Mouse (Mus musculus) stomach, adult 2 months (tissue): Measurements from ENCODE around the gene Prpf3. TPM values are rescaled to one million over a fixed set of nuclear protein-coding genes. Genes with fewer than 3 reads are reported as not detected.

Experiments used
- polyA plus RNA-seq: library from polyadenylated mRNA; depleted of rRNA; stranded (reverse); fragments of >200 nt; gene quantifications from 2 replicates; pipeline ENCODE4 v1.2.3, GENCODE M21; 2012; rRNA removed

Prpf3 gene
- 3.7 and 4.7 TPM in 2 replicates for polyA plus RNA-seq

DNA sequence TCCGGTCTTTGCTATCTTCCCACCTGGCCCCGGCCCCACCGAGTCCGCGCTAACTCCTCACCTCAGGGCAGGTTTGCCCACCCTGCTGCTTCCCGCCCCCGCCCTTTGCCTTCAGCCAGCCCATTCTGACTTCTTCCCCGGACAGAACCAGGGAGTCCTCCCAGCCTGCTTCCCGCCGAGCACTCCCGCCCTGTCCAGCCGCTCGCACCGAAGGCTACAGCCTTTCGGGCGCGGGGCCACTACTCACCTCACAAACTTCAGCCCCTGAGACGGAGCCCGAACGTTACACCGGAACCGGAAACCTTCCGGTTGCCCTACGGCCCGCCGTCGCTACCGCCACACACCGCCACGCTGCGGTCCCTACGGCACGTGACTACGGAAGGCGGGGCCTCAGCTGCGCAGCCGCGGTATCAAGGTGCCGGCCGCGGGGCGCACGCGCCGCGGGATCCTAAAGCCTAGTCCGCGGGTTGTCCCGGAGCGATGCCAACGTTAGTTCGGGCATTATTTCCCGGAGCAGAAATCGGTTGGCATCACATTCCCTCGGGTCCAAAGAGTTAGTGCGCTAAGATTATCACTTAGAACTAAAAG, at the start of gene Prpf3:
Prpf3 (minus strand) TSS at position 384 of the 588 bp plus-strand sequence.

DNA sequence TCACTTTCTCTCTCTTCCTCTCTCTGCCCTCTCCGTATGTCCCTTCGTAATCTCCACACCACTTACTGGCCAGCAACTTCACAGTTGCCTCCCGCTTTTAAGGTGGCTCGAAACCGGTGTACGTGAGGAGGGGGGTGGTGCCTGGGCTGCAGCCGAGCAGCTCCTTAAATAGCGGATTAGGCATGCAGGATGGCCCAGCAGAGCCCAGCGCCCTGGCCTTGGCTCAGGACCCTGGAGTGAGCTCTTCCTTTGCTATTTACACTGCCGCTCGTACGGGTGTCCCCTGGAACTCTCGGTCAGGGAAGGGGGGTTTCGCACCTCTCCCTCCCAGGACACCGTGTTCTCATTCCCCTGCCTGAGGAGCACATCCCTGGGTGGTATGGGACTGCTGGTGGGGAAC, 48.9 kb upstream of the Prpf3 start, which contains the start of gene Car14:
Car14 (minus strand) TSS at position 124 of the 400 bp plus-strand sequence.

DNA sequence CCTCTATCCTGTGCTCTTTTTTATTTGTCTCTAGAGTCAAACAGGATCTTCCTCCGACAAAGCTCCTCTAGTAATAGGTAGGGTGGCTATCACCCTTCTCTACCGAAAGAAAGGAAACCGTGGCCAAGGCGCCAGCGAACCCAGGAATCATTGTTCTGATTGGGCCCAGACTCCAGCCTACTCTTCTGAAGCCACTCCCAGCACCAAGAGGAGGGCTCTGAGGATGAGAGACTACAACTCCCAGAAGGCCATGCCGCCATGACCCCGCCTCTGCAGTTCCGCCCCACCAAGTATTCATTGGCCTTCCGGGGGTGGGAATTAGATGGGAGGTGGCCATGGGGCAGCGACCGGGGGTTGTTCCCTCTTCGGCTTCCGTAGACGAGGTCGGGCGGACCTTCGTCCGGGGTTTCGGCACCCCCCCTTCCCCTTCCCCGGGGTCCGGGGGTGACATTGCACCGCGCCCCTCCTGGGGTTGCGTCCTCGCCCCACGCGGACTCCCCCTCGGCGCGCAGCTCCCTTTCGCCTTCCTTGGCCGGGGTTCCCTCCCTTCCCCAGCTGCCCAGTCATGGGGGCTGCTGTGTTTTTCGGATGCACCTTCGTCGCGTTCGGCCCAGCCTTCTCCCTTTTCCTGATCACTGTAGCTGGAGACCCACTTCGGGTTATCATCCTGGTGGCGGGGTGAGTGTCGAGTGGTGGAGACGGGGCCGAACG, 38.1 kb upstream of the Prpf3 start, which contains the start of gene Aph1a:
Aph1a (plus strand) TSS at position 364 of the 711 bp plus-strand sequence.

DNA sequence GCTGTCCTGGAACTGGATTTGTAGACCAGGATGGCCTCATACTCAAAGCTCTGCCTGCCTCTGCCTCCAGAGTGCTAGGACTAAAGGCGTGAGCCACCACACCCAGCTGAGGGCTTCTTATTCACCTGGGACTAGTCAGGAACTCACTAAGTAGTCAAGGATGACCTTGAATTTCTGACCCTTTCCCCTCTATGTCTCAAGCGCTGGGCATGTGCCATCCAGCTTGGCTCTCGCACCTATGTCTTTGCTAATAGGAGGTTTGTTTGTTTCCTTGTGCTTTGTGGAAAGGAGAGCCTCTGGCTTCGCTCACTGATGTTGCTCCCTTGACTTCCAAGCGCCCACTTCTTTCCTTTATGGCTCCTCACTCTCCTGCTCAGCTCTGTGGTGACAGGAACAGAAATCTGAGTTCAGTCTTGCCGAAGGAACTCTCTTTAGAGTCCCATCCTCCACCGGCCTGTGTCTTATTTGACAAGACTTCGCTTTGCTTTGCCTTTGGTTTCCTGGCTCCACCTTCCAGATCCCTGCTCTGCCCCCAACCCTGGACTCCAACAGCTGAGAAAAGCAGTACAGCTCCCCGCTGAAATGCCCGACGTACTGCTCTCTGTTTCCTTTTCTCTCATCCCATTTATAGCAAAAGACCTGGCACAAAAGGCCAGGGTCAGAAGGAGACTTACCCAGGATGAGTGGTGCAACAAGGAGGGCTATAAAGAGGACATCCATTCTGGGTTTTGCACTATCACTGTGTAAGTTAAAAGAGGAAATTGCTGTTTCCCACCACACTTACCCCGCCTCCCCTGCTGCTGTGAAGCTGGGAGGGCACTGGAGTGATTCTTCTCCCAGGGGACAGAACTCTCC, 35.8 kb upstream of the Prpf3 start, which contains the start of gene BC028528:
BC028528 (minus strand) TSS at position 795 of the 855 bp plus-strand sequence.

DNA sequence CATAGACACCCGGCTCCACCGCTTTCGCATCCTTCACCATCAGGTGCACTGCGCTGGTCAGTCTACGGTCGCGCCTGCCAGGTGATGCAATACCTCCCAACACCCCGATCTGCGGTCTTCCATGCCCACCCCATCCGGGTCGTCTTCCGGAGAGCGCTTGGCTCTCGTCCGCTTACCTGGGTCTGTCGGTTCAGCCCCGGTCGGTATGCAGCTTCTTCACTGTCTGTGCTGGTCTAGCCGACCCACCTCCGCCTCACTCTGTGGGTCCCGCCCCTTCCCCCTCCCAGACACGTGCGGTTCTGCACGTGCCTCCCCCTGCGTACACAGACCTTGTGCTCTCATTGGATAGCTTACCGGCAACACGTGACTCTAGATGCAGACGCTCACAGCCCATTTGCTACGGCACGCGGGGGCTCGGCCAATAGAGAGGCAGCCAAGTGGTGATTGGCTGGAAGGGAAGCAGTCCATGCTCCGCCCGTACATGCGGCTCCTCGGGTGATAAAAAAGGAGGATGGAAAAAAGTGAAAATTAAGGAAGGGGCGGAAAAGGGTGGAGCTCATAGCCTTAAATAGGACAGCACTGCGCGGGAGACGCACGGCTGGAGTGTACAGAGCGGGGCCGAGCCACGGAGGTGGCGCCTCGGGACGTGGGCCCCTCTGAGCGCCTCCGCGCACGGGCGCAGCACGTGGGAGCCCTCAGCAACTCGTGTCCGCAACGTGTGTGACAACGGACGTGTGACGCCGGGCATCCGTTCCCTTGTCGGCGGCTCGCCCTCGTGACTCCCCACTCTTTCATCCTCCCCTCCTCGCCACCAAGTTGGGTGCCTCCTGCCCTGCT, 26.5 kb upstream of the Prpf3 start, which contains the start of gene Ciart:
Ciart (minus strand) TSS at position 273 of the 837 bp plus-strand sequence.

DNA sequence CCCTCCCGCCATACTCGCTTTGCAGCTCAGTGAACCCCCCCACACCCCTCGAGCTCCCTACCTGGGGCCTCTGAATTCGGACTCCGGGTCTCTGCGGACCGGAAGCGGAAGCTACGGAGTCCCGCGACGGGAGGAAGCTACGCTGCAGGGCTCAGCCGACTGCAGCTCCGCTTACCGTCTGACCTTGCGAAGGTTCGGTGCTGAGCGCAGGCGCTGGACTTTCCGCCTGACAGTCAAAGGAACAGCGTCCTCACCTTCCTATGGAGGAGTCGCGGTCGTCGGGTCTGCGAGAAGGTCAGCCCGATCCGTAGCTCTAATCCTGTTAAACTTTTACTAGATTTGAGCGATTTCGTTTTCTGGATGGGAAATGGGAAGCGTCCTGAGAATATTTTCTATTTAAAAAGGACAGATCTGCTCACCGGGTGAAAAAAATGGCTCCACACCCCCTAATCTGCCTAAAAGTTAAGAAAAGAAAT, 15.7 kb upstream of the Prpf3 start, which contains the start of gene Mrps21:
Mrps21 (minus strand) TSS at position 128 of the 476 bp plus-strand sequence.

DNA sequence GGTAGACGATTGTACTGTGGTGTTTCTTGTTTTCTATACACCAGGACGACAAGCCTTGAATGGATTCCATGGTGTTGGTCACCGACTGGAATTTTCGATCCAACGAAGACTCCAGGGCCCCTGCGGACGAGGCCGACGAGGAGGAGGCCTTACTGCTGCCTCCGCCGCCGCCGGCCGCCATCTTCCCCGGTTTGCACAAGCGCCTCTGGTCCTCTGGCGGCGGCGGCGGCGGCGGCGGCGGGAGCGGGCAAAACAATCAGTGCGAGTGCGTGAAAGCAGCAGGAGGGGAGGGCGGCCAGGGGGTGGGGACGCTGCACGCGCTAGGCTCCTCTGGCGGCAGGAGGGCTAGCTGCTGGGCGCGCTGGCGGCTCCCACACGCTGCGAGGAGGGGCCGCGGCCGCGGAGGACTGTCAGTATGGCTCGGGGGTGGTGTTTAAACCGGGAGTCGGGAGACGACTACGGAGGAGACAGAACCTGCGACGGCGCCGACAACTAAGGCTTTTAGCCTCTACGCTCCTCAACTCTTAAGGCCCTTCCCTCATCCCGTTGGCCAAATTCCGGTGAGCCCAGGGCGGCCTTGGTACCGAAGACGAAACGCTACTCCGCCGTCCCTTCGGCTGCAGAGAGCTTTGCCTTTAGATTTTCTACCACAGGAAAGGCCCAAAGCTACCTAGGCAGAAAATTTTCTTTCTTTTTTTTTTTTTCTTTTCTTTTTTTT, 37.0 kb downstream of the Prpf3 start, which contains the start of gene Rprd2:
Rprd2 (minus strand) TSS at position 293 of the 718 bp plus-strand sequence.

Other genes with a start within 250 kb of the Prpf3 start
- 2.5 and 3.0 TPM in 2 replicates for gene Ensa, start 230.9 kb downstream of the Prpf3 start, polyA plus RNA-seq
- gene Mcl1, start 197.1 kb downstream of the Prpf3 start, polyA plus RNA-seq, result 43.6 and 126 TPM in 2 replicates
- gene Adamtsl4, start 168.0 kb downstream of the Prpf3 start, polyA plus RNA-seq, result 28.5 and 29.1 TPM in 2 replicates
- 282 and 316 TPM in 2 replicates for gene Ecm1, start 116.3 kb downstream of the Prpf3 start, polyA plus RNA-seq
- gene Tars2, start 95.7 kb downstream of the Prpf3 start, polyA plus RNA-seq, result 17.0 and 18.6 TPM in 2 replicates
- gene Rprd2, start 37.0 kb downstream of the Prpf3 start, polyA plus RNA-seq, result 1.9 and 2.9 TPM in 2 replicates
- 9.8 and 11.2 TPM in 2 replicates for gene Mrps21, start 15.6 kb upstream of the Prpf3 start, polyA plus RNA-seq
- gene Ciart, start 26.4 kb upstream of the Prpf3 start, polyA plus RNA-seq, result 0.98 and 1.3 TPM in 2 replicates
- 0.78 and 1.1 TPM in 2 replicates for gene BC028528, start 36.1 kb upstream of the Prpf3 start, polyA plus RNA-seq
- 135 and 156 TPM in 2 replicates for gene Aph1a, start 38.1 kb upstream of the Prpf3 start, polyA plus RNA-seq
- gene Car14, start 48.8 kb upstream of the Prpf3 start, polyA plus RNA-seq, result 2.1 and 2.2 TPM in 2 replicates
- gene Anp32e, start 73.4 kb upstream of the Prpf3 start, polyA plus RNA-seq, result 1.9 and 2.2 TPM in 2 replicates
- 21.5 and 24.7 TPM in 2 replicates for gene Plekho1, start 140.1 kb upstream of the Prpf3 start, polyA plus RNA-seq
- 1.4 and 1.6 TPM in 2 replicates for gene Vps45, start 202.6 kb upstream of the Prpf3 start, polyA plus RNA-seq
- 6.0 and 7.2 TPM in 2 replicates for gene Otud7b, start 248.6 kb upstream of the Prpf3 start, polyA plus RNA-seq